Mouse (Mus musculus): ENCODE measurements around the gene Surf4. TPM values are rescaled to one million over a fixed set of nuclear protein-coding genes. Genes with fewer than 3 reads are reported as not detected.

The Surf4 gene
- total and polyA plus RNA-seq, 3 experiments, result 109 to 161 (median 140) TPM

- H3K9me3 ChIP-seq (replicated peaks; ENCODE audit: low read length), result no peaks in the 10 kb centered on the region
- H3K4me1 ChIP-seq (ENCODE audit: control insufficient read depth in 1 of 2, insufficient read depth in 2 of 2), result peaks cover 27 to 56% of the 10 kb centered on the region in 2 experiments
- TF ChIP-seq ELF1 (IDR thresholded peaks at IDR 0.05; ENCODE audit: low read depth, low read length) (no peak), MAZ (IDR thresholded peaks at IDR 0.05; ENCODE audit: low read depth, low read length) (no peak), ZC3H11A (IDR thresholded peaks at IDR 0.05; ENCODE audit: low read depth, low read length) (no peak), MEF2A (IDR thresholded peaks at IDR 0.05; ENCODE audit: borderline replicate concordance, low read depth, low read length) (no peak), ETS1 (conservative IDR thresholded peaks at IDR 0.05; ENCODE audit: low read depth, low read length) (no peak), PAX5 (IDR thresholded peaks at IDR 0.05; ENCODE audit: low read length) (no peak), JUN (IDR thresholded peaks at IDR 0.05; ENCODE audit: insufficient read depth, low read depth, low read length) (no peak), UBTF (IDR thresholded peaks at IDR 0.05; ENCODE audit: low read depth, low read length) (no peak), BHLHE40 (IDR thresholded peaks at IDR 0.05; ENCODE audit: low read depth, low read length) (no peak), CTCF (conservative IDR thresholded peaks at IDR 0.05 in 1 of 2, IDR thresholded peaks at IDR 0.05 in 1 of 2; ENCODE audit: low read depth in 2 of 2, low read length in 2 of 2) (no peak), NRF1 (IDR thresholded peaks at IDR 0.05; ENCODE audit: low read depth, low read length) (no peak), CHD1 (IDR thresholded peaks at IDR 0.05; ENCODE audit: low read depth, low read length) (no peak), SIN3A (IDR thresholded peaks at IDR 0.05; ENCODE audit: low read length) (no peak), USF1 (IDR thresholded peaks at IDR 0.05; ENCODE audit: low read depth, low read length) (no peak), IRF4 (IDR thresholded peaks at IDR 0.05; ENCODE audit: low read depth, low read length) (no peak), MXI1 (IDR thresholded peaks at IDR 0.05; ENCODE audit: low read depth, low read length) (no peak), GABPA (IDR thresholded peaks at IDR 0.05; ENCODE audit: insufficient replicate concordance, low read depth, low read length) (no peak)
- H3K4me3 ChIP-seq (replicated peaks in 1 of 3; ENCODE audit: low read depth in 2 of 3, low read length in 2 of 3, poor library complexity in 1 of 3), result no peak overlapping the region
- H3K4me2 ChIP-seq (ENCODE audit: insufficient read depth, low read depth, poor library complexity, severe bottlenecking), result no peak overlapping the region
- H3K27ac ChIP-seq (ENCODE audit: insufficient read depth, low read depth), result no peak overlapping the region
- dilution Hi-C loops (cut with MboI; ENCODE audit: extremely low pct_ligation_motif_present, extremely low pct_unique_long_range_greater_than_20kb, low sequenced_read_pairs), result no loop called here
- in situ Hi-C loops (cut with MboI; ENCODE audit: low pct_ligation_motif_present, low pct_unique_long_range_greater_than_20kb, low sequenced_read_pairs), result no loop called here
- H3K36me3 ChIP-seq (replicated peaks in 1 of 2; ENCODE audit: control insufficient read depth in 1 of 2, insufficient read depth in 1 of 2, low read length in 1 of 2), result peaks cover 0 to 4% of the 10 kb centered on the region in 2 experiments
- H3K79me2 ChIP-seq (replicated peaks; ENCODE audit: control insufficient read depth, extremely low read depth, insufficient read depth, poor library complexity, severe bottlenecking), result peaks cover 15% of the 10 kb centered on the region
- no peak overlapping the region for H3K9ac ChIP-seq (ENCODE audit: insufficient read depth, low read depth)
- DNase-seq (ENCODE audit: extremely low read depth), result no peak
- H3K27me3 ChIP-seq (replicated peaks), result no peaks in the 10 kb centered on the region
Observed at GRCm38 (mm10) chr2:26936425-26936824, 2.7 kb upstream of the Surf4 start.

- in situ Hi-C loops (cut with MboI; ENCODE audit: low pct_ligation_motif_present, low pct_unique_long_range_greater_than_20kb, low sequenced_read_pairs) (no loop called here), dilution Hi-C loops (cut with MboI; ENCODE audit: extremely low pct_ligation_motif_present, extremely low pct_unique_long_range_greater_than_20kb, low sequenced_read_pairs) (no loop called here)
- TF ChIP-seq SIN3A (IDR thresholded peaks at IDR 0.05; ENCODE audit: low read length) (no peak), JUN (IDR thresholded peaks at IDR 0.05; ENCODE audit: insufficient read depth, low read depth, low read length) (no peak), BHLHE40 (IDR thresholded peaks at IDR 0.05; ENCODE audit: low read depth, low read length) (0 out of 2 replicates have a peak, but pooled peaks have one; percentile 18), IRF4 (IDR thresholded peaks at IDR 0.05; ENCODE audit: low read depth, low read length) (0 out of 2 replicates have a peak, but pooled peaks have one; percentile 15), SMC3 (IDR thresholded peaks at IDR 0.05; ENCODE audit: low read depth, low read length) (no peak), MAX (IDR thresholded peaks at IDR 0.05; ENCODE audit: low read length) (no peak), USF2 (conservative IDR thresholded peaks at IDR 0.05; ENCODE audit: low read depth, low read length) (no peak), MAFK (IDR thresholded peaks at IDR 0.05; ENCODE audit: insufficient replicate concordance, low read length) (no peak), KAT2A (IDR thresholded peaks at IDR 0.05; ENCODE audit: insufficient replicate concordance, low read length) (no peak), EP300 (IDR thresholded peaks at IDR 0.05; ENCODE audit: low read length) (0 out of 2 replicates have a peak, but pooled peaks have one; percentile 17), CHD2 (IDR thresholded peaks at IDR 0.05; ENCODE audit: low read length) (no peak), MXI1 (IDR thresholded peaks at IDR 0.05; ENCODE audit: low read depth, low read length) (no peak), TCF12 (IDR thresholded peaks at IDR 0.05; ENCODE audit: low read depth, low read length) (no peak)
- Histone ChIP-seq H3K4me3 (replicated peaks in 1 of 3; ENCODE audit: low read depth in 2 of 3, low read length in 2 of 3, poor library complexity in 1 of 3) (no peak overlapping the region), H3K4me2 (ENCODE audit: insufficient read depth, low read depth, poor library complexity, severe bottlenecking) (no peak overlapping the region), H3K79me2 (replicated peaks; ENCODE audit: control insufficient read depth, extremely low read depth, insufficient read depth, poor library complexity, severe bottlenecking) (peaks cover 27% of the 10 kb centered on the region), H3K9ac (ENCODE audit: insufficient read depth, low read depth) (no peak overlapping the region), H3K27ac (ENCODE audit: insufficient read depth, low read depth) (no peak overlapping the region), H3K27me3 (replicated peaks) (no peaks in the 10 kb centered on the region), H3K36me3 (replicated peaks in 1 of 2; ENCODE audit: control insufficient read depth in 1 of 2, insufficient read depth in 1 of 2, low read length in 1 of 2) (peaks cover 6 to 15% of the 10 kb centered on the region in 2 experiments), H3K4me1 (ENCODE audit: control insufficient read depth in 1 of 2, insufficient read depth in 2 of 2) (peaks cover 31 to 62% of the 10 kb centered on the region in 2 experiments), H3K9me3 (replicated peaks; ENCODE audit: low read length) (no peaks in the 10 kb centered on the region)
- no peak for DNase-seq (ENCODE audit: extremely low read depth)
Observed at GRCm38 (mm10) chr2:26935286-26935685, 1.6 kb upstream of the Surf4 start.

Measured in CH12.LX (cell line).